Mouse (Mus musculus) neural tube, embryonic 13.5 days (tissue): ENCODE measurements at regions not wholly inside any gene's neighbourhood (a gene's known extent, or its start where the extent isn't known, plus 50 kb on each side); places are given as distances from the start of the nearest gene placed in this dataset.
A peak's percentile ranks its signal among the peaks of the same experiment; 100 is the strongest.

Source experiments
- ATAC-seq: fragments of 200-750 bp; cut with Nextera tagmentation; 2 replicates; pipeline ENCODE4 v1.8.0; 2017; ENCODE audit warnings: low read depth, mild to moderate bottlenecking, moderate TSS enrichment, moderate library complexity
- H3K27ac ChIP-seq: fragments of 300-500 bp; sonication (generic); replicated peaks from 2 replicates; pipeline ENCODE4 v1.5.1; 2015; ENCODE audit warnings: moderate library complexity, mild to moderate bottlenecking, inconsistent platforms
- H3K27me3 ChIP-seq: fragments of 300-500 bp; sonication (generic); 2 replicates; pipeline ENCODE4 v1.6.1; 2015; ENCODE audit warnings: mild to moderate bottlenecking, inconsistent platforms
- H3K36me3 ChIP-seq: fragments of 300-500 bp; sonication (generic); 2 replicates; pipeline ENCODE4 v1.6.1; 2015; ENCODE audit warnings: mild to moderate bottlenecking, inconsistent platforms
- H3K4me1 ChIP-seq: fragments of 300-500 bp; sonication (generic); replicated peaks from 2 replicates; pipeline ENCODE4 v1.6.1; 2015; ENCODE audit warnings: inconsistent platforms
- H3K4me2 ChIP-seq: fragments of 300-500 bp; sonication (generic); 2 replicates; pipeline ENCODE4 v1.6.1; 2015; ENCODE audit warnings: inconsistent platforms, mild to moderate bottlenecking, moderate library complexity
- H3K4me3 ChIP-seq: fragments of 300-500 bp; sonication (generic); 2 replicates; pipeline ENCODE4 v1.5.1; 2015; ENCODE audit warnings: mild to moderate bottlenecking, inconsistent platforms
- H3K9ac ChIP-seq: fragments of 300-500 bp; sonication (generic); 2 replicates; pipeline ENCODE4 v1.6.1; 2015; ENCODE audit warnings: moderate library complexity, mild to moderate bottlenecking, inconsistent platforms
- H3K9me3 ChIP-seq: fragments of 300-500 bp; sonication (generic); 2 replicates; pipeline ENCODE4 v1.6.1; 2016; ENCODE audit warnings: inconsistent platforms
- WGBS: fragments of 180-500 bp; shearing (Covaris S2); methylation state at CpG from one replicate; pipeline ENCODE4 v1.1.7; 2015; 5-methylcytosine and 5-hydroxymethylcytosine counted together

DNA sequence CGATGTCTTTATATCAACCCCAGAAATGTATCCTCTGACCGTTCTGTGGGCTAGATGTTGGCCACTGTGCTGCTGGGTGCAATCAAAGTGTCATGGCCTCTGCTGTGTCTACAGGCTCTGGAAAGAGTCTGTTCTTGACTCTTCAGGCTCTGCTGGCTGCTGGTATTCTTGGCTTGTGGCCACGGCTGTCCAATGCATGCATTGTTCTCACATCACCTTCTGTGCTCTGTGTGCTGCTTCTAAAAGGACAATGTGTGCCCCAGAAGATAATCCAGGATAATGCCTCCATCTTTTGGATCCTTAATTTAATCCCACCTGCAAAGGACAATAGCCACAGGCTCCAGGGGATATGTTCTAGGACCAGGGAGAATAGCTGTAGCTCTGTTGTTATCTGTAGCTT is 77.5 kb upstream of the Dapl1 start:
- H3K9ac ChIP-seq, result no peak overlapping the region
- H3K36me3 ChIP-seq, result no peaks in the 10 kb centered on the region
- peak overlapping the region; percentile 46 for H3K27ac ChIP-seq
- 81% methylated on average over 3 of the region's 3 CpGs for WGBS
- no peak overlapping the region for H3K4me2 ChIP-seq
- no peak overlapping the region for H3K4me3 ChIP-seq
- no peak for ATAC-seq
- no peaks in the 10 kb centered on the region for H3K9me3 ChIP-seq
- peaks cover 15% of the 10 kb centered on the region; the same call in 1 of the 2 replicates for H3K4me1 ChIP-seq
- no peaks in the 10 kb centered on the region for H3K27me3 ChIP-seq

DNA sequence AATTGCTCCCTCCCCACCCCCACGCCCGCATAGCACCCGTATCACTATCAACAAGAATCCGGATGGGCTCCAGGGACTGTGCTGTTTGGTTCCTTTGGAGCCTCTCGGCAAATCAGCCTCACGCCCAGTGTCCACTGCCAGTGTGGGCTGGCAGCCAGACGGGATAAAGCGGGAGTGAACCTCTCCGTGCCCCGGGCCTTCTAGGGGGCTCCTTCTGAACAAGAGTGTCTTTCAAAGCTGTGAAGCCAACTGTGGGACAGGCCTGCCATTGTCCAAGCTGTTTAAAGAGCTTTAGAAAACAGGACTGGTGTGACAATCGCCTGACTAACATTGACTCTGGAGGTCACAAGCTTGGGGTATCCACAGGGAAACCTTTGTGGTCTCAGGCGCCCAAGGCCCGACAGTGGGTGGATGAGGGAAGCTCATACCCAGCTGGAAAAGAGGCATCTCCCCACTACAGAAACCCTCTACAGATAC is 76.9 kb upstream of the Dapl1 start:
- no peaks in the 10 kb centered on the region for H3K27me3 ChIP-seq
- H3K9me3 ChIP-seq, result no peaks in the 10 kb centered on the region
- H3K9ac ChIP-seq, result no peak overlapping the region
- H3K4me3 ChIP-seq, result no peak overlapping the region
- peak; percentile 84 for ATAC-seq
- WGBS, result 53% methylated on average over 13 of the region's 13 CpGs
- H3K4me1 ChIP-seq, result peaks cover 10% of the 10 kb centered on the region; the same call in 1 of the 2 replicates
- peak overlapping the region; percentile 42; the same call in 1 of the 2 replicates for H3K27ac ChIP-seq
- H3K4me2 ChIP-seq, result no peak overlapping the region
- H3K36me3 ChIP-seq, result no peaks in the 10 kb centered on the region

DNA sequence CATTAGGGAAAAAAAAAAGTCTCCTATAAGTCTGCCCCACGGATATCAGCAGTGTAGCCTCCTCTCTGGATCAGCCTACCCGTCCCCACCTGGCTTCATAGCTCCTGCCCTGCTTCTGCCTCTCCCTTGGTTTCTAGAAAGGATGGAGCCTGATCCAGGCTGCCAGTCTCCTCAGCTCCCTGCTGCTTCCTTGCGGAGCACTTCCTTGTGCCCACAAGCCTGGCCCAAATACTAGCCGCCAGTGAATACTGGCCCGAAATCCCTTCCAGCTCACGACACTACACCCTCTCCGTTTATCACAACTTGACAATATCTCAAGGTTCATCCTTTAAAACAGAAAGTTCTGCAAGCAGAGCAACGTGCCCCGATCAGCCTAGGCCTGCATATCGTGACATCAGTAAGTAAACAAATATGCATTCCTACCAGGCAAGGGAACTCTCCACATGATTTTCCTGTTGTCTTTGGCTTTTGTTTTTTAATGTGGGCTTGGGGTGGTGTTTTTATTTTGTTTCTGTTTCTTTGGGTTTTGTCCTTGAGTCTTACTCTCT is 76.3 kb upstream of the Dapl1 start:
- Histone ChIP-seq H3K4me2 (no peak overlapping the region), H3K36me3 (no peaks in the 10 kb centered on the region), H3K4me3 (no peak overlapping the region), H3K9me3 (no peaks in the 10 kb centered on the region), H3K27me3 (no peaks in the 10 kb centered on the region), H3K27ac (0 out of 2 replicates have a peak overlapping the region, but pooled peaks have one; percentile 42), H3K4me1 (peaks cover 10% of the 10 kb centered on the region; the same call in 1 of the 2 replicates), H3K9ac (no peak overlapping the region)
- WGBS, result 79% methylated on average over 10 of the region's 10 CpGs
- ATAC-seq, result no peak

DNA sequence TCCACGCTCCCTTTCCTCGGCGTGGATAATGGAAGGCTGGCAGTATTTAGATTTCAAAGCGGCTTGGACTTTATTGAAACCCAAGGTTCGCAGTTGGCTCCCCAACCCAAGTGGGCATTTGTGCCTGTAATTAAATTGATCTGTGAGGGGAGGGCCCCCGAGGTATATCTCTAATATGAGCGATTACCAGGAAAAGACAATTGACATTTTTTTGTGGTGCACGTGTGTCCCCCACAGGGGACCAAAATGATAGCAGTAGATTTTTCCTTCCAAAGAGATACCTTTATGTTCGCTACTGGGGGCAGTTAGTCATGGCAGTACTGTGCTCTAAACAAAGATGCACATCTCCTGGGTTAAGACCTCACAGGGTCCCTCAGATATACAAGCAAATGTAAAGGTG is 69.8 kb upstream of the Dapl1 start:
- Histone ChIP-seq H3K9me3 (no peaks in the 10 kb centered on the region), H3K4me3 (no peak overlapping the region), H3K9ac (no peak overlapping the region), H3K4me1 (peaks cover 20% of the 10 kb centered on the region), H3K4me2 (no peak overlapping the region), H3K27ac (no peak overlapping the region), H3K27me3 (no peaks in the 10 kb centered on the region; the same call in 1 of the 2 replicates), H3K36me3 (no peaks in the 10 kb centered on the region)
- 61% methylated on average over 9 of the region's 9 CpGs for WGBS
- ATAC-seq, result no peak

DNA sequence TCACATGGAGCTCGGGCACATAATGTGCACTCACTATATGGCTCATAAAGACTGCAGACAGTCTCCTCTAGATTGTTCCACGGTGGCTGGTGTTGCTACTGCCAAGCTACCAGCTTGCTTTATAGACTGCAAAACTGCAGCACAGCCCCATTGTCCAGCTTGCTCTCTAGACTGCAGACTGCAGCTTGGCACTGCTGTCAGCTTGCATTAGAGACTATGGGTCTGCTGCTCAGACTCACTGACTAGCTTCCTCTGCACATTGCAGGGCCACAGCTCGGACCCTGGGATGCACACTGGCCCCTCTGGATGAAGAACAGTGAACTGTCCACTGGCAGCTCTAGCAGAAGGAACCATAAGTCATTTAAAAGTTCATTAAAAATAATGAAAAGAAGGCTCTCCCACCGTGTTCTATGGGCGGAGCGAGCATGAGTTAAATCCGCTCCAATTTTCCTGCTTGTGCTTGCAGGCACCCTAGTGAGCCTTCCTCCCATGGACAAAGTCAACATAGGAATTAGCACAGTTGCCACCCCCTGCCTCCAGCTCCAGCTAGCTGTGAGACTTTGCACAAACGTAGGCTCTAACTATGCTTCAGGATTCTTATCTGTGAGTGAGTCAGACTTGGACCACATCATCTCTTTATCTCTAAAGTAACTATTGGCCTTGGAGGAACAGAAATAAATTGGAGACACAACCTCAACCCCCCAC is 67.8 kb upstream of the Dapl1 start:
- no peak overlapping the region for H3K4me2 ChIP-seq
- 0 out of 2 replicates have a peak overlapping the region, but pooled peaks have one; percentile 23 for H3K27ac ChIP-seq
- 50% methylated on average over 8 of the region's 8 CpGs for WGBS
- ATAC-seq, result no peak
- H3K9me3 ChIP-seq, result no peaks in the 10 kb centered on the region
- H3K4me3 ChIP-seq, result no peak overlapping the region
- no peak overlapping the region for H3K9ac ChIP-seq
- H3K36me3 ChIP-seq, result no peaks in the 10 kb centered on the region
- H3K27me3 ChIP-seq, result no peaks in the 10 kb centered on the region; the same call in 1 of the 2 replicates
- H3K4me1 ChIP-seq, result peaks cover 20% of the 10 kb centered on the region

DNA sequence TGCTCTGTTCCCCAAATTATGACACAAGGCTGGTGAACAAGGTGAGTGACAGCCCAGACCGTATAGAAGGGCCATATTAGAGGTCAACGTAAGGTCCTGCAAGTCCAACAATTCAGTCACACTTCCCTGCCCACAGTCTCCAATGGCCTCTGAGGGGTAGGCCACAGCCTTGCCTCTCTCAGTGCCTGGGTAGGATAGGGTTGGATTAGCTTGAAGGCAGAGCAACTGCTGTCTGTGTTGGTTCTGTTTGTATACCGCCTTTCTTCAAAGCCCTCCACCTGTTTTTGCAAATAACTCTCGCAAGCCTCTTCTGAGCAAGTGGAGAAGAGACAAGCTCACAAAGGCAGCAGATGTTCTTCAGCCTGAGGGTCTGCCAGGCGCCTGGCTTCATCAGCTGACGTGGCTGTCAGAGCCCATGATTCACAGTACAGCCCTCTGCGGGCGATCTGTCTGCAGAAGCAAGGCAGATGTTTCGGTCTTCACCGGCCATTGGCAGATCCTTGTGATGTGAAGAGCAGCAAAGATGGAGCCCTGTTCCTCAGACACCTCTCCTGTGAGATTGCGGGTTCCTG is 67.0 kb upstream of the Dapl1 start:
- Histone ChIP-seq H3K4me3 (no peak overlapping the region), H3K36me3 (no peaks in the 10 kb centered on the region), H3K27me3 (no peaks in the 10 kb centered on the region; the same call in 1 of the 2 replicates), H3K4me1 (peaks cover 24% of the 10 kb centered on the region), H3K4me2 (no peak overlapping the region), H3K27ac (no peak overlapping the region), H3K9me3 (no peaks in the 10 kb centered on the region), H3K9ac (no peak overlapping the region)
- peak; percentile 42; the same call in 1 of the 2 replicates for ATAC-seq
- WGBS, result 51% methylated on average over 11 of the region's 11 CpGs

DNA sequence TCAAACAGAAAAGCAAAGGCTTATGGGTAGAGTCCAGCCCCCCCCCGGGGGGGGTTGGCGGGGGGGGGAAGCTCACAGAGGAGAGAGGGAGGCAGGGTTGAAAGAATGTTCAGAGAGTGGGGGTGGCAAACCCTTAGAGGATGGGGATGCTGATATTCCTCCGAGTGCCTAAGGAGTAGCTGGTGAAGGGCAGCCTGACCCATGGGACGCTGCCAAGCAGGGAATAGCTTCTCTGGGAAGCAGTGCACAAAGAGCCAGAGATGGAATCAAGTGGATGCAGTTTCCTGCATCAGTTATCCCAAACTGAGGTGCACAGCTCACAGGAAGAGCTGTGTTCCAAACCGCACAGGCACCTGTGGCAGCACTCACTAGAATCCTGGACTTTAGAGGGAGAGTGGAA is 64.0 kb upstream of the Dapl1 start:
- no peak overlapping the region for H3K4me2 ChIP-seq
- no peak overlapping the region for H3K9ac ChIP-seq
- H3K27me3 ChIP-seq, result no peaks in the 10 kb centered on the region; the same call in 1 of the 2 replicates
- H3K9me3 ChIP-seq, result no peaks in the 10 kb centered on the region
- H3K4me3 ChIP-seq, result no peak overlapping the region
- no peaks in the 10 kb centered on the region for H3K36me3 ChIP-seq
- peaks cover 24% of the 10 kb centered on the region for H3K4me1 ChIP-seq
- no peak for ATAC-seq
- H3K27ac ChIP-seq, result no peak overlapping the region
- WGBS, result 69% methylated on average over 5 of the region's 5 CpGs

DNA sequence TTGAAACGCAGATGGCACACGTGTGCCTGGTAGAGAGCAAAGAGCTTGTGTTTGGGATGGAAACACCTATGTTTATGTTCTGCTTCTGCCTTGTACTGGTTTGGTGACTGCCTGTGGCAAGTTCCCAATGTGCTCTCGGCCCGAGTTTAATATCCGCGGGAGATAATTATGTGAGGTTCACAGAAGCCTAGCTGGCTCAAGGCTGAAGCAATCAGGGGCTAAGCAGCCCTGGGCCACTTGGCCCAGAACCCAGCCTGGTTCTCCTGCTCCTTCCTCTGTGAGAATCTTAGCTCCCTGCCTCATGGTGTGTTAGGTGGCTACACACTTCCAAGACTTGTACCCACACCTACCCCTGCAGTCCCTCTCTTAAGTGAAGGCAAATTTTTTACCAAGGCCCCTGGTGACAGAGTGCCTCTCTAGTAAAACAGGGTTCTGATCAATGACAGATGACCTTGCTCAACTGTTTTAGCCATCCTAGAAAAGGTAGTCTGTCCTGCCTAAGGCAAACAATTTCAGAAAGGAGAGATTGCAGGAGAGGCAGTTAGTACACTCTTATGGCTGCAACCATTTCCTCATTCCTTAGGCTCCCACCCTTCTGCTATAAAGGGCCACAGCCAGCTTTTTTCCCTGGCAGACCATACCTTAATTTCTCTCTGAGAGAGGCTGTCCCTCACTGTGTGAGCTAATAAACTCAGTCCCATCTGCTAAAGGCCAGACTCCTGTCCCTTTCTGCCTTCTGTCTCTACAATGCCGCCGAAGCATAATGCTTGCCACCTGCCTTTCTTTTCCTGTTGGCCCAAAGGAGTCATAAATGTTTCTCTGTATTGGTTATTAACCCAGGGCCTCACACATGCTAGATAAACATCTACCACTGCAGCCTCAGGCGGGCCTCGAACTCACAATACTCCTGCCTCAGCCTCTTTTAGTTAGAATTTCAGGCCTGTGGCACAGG is 61.9 kb upstream of the Dapl1 start:
- no peaks in the 10 kb centered on the region for H3K36me3 ChIP-seq
- no peaks in the 10 kb centered on the region for H3K9me3 ChIP-seq
- WGBS, result 62% methylated on average over 10 of the region's 10 CpGs
- no peak overlapping the region for H3K4me3 ChIP-seq
- H3K27ac ChIP-seq, result no peak overlapping the region
- H3K9ac ChIP-seq, result no peak overlapping the region
- H3K27me3 ChIP-seq, result no peaks in the 10 kb centered on the region; the same call in 1 of the 2 replicates
- no peak overlapping the region for H3K4me2 ChIP-seq
- ATAC-seq, result no peak
- peaks cover 6% of the 10 kb centered on the region; the same call in 1 of the 2 replicates for H3K4me1 ChIP-seq

DNA sequence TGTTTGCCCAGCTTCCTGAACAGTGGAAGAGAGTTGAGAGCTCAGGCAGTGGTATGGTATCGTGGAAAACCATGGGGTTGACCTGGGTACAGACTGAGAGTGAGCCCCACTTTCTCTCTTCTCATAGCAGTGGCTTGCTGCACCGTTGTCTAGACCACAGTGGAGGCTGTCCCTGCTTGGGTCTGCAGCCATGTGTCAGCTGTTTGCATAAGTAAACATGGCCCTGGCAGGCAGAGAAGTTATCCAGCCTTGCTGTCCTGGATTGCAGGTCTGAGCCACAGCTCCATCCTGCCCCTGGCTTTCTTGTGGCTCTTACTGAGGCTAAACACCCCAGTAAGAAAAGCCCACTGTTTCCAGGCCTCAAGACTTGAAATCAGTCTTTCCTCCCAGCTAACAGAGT is 60.2 kb upstream of the Dapl1 start:
- Histone ChIP-seq H3K9me3 (no peaks in the 10 kb centered on the region), H3K27ac (no peak overlapping the region), H3K9ac (no peak overlapping the region), H3K36me3 (no peaks in the 10 kb centered on the region), H3K4me2 (no peak overlapping the region), H3K4me1 (0 out of 2 replicates have a peak, but pooled peaks cover 4% of the 10 kb centered on the region), H3K4me3 (no peak overlapping the region), H3K27me3 (no peaks in the 10 kb centered on the region)
- 82% methylated on average over 2 of the region's 2 CpGs for WGBS
- ATAC-seq, result no peak

DNA sequence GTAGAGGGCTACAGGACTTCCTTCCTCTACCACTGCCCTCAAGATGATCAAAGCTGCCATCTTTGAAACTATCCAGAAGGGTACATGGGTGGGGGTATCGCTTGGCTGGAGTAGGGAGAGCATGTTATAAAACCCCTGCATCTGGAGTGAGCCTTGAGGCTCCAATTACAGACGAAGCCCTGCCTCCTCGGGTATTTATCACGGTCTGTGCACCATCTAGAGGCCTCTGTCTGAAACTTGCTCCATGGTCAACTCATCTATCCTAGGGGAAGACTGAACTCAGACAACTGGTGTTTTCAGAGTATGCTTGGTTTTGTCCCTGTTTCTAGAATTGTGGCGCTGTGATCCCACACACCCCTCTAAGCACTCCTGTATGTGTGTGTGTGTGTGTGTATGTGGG is 59.7 kb upstream of the Dapl1 start:
- 0 out of 2 replicates have a peak, but pooled peaks cover 4% of the 10 kb centered on the region for H3K4me1 ChIP-seq
- no peaks in the 10 kb centered on the region for H3K27me3 ChIP-seq
- H3K9me3 ChIP-seq, result no peaks in the 10 kb centered on the region
- H3K27ac ChIP-seq, result no peak overlapping the region
- H3K36me3 ChIP-seq, result no peaks in the 10 kb centered on the region
- H3K9ac ChIP-seq, result no peak overlapping the region
- peak; percentile 84 for ATAC-seq
- no peak overlapping the region for H3K4me2 ChIP-seq
- WGBS, result 46% methylated on average over 5 of the region's 5 CpGs
- no peak overlapping the region for H3K4me3 ChIP-seq

DNA sequence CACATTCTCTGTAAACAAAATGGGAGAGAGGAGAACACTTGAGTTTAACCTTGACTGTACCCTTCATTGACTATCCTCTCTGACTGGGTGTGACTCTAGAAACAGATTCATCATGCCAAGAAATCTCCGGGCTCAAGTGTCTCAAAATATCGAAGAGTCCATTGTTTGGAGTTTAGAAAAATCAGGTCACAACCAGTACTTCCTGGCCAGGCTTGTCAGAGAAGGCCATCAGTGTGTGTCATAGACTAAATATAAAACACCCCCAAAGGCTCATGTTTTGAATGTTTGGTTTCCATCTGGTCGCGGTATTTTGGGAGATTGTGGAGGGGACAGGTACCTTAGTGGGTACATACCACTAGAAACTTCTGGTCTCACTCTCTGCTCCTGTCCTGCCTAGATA is 58.6 kb upstream of the Dapl1 start:
- Histone ChIP-seq H3K4me1 (0 out of 2 replicates have a peak, but pooled peaks cover 4% of the 10 kb centered on the region), H3K4me3 (no peak overlapping the region), H3K27me3 (no peaks in the 10 kb centered on the region), H3K9me3 (no peaks in the 10 kb centered on the region), H3K36me3 (no peaks in the 10 kb centered on the region), H3K27ac (no peak overlapping the region), H3K9ac (no peak overlapping the region), H3K4me2 (no peak overlapping the region)
- WGBS, result 93% methylated on average over 4 of the region's 4 CpGs
- ATAC-seq, result no peak
